Mouse (Mus musculus): ENCODE measurements around the gene Hdhd5. TPM values are rescaled to one million over a fixed set of nuclear protein-coding genes. Genes with fewer than 3 reads are reported as not detected.

The Hdhd5 gene
- polyA plus RNA-seq, 1 experiment from 2014 or later = 17.3 TPM

DNA sequence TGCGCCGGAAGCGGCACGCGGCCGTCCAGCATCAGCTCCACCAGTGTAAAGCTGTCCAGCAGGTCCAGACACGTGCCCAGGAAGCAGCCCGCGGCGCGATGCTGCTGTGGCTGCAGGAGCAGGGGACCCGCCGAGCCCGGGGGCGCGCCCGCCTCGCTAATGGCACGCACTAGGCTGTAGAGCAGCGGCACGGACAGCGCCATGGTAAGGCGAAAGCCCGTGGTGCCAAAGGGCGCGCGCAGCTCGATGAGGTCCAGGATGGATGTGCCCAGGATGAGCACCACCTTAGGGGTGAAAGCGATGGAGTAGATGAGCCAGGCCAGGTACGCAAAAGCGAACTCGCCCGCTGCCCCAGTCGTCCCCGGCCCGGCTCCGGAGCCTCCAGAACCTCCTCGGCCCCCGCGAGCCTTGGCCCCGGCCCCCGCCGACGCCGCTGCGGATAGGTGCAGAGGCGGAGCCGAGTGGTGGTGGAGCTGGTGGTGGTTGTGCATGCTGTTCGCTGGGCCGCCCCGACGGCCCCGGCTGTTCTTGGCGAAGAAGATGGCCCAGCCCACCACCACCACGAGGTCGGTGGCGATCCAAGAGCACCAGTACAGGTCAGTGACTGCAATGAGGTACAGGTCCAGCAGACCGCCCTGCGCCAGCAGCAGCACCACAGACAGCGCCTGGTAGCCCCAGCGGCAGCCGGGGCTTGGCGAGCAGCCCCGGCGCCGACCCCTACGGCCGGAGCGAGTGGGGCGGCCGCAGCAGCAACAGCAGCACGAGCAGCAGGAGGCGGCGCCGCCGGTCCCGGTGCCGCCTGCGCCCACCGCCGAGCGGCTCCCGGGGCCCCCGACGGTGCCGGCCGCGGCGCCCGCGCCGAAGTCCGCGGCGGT lies 38.4 kb downstream of the Hdhd5 start:
- WGBS = under 1% methylated on average over 78 of the region's 95 CpGs

DNA sequence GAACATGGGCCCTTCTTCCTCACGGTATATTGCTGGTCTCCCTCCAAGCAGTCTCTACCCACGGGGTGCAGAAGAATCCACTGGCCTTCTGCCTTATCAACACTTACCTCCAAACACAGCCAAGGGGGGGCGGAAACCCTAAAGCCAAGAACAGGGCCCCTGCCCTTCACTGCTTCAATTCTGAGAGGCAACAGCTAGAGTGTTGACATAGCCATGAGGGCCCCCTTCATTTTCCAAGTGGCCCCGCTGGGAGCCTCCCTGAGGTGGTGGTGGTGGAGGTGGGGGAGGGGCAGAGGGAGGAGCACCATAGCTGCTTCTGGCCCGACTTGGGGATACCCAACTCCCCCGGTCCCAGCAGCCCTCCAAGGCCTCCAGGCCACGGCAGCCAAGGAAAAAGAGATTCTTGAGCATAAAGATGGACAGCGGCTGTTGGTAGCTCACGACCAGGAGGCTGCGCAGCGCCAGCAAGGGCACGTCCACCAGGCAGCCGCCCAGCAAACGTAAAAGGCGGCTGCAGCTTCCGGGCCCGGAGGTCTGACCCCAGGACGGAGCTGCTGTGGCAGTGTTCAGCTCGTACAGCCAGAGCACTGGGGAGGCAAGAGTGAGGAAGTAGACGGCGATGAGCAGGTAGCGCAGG lies 39.1 kb downstream of the Hdhd5 start:
- Histone ChIP-seq H3K36me3 (no peaks in the 10 kb centered on the region), H3K4me1 (peaks cover 31% of the 10 kb centered on the region), H3K4me2 (peak overlapping the region; percentile 100), H3K9me3 (no peaks in the 10 kb centered on the region), H3K27me3 (peaks cover 45% of the 10 kb centered on the region), H3K27ac (no peak overlapping the region), H3K9ac (no peak overlapping the region), H3K4me3 (peak overlapping the region; percentile 64)
- ATAC-seq (ENCODE audit: borderline replicate concordance, extremely low read depth, low FRiP score, low TSS enrichment) = peak; percentile 60
- WGBS = 5% methylated on average over 22 of the region's 22 CpGs

More for the DNA sequence above, 38.4 kb downstream of the Hdhd5 start:
- no peaks in the 10 kb centered on the region for H3K9me3 ChIP-seq
- no peak overlapping the region for H3K27ac ChIP-seq
- ATAC-seq (ENCODE audit: borderline replicate concordance, extremely low read depth, low FRiP score, low TSS enrichment) = peak; percentile 35
- H3K9ac ChIP-seq = peak overlapping the region; percentile 48; the same call in 1 of the 2 replicates
- H3K27me3 ChIP-seq = peaks cover 45% of the 10 kb centered on the region
- H3K4me3 ChIP-seq = peak overlapping the region; percentile 64
- H3K36me3 ChIP-seq = no peaks in the 10 kb centered on the region
- peak overlapping the region; percentile 100 for H3K4me2 ChIP-seq
- H3K4me1 ChIP-seq = peaks cover 31% of the 10 kb centered on the region

DNA sequence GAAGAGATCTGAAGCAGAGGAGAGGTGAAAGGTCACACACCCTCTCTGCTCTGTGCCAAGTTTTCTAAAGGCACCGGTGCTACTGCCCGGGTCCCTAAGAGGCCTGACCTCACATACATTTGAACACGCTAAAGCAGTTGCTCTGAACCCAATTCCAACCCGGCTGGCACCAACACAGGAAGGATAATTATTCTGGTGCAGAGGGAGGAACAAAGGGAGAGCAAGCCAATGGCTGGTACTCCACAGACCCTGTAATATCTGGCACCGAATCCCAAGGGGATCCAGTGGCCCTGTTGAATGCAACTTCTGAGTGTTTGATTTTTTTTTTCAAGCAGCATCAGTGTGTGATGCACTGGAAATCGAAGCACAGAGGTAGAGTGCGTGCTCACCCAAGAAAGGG lies 40.1 kb downstream of the Hdhd5 start:
- H3K9ac ChIP-seq = no peak overlapping the region
- no peak overlapping the region for H3K4me3 ChIP-seq
- H3K4me2 ChIP-seq = peak overlapping the region; percentile 100; the same call in 1 of the 2 replicates
- WGBS = 42% methylated on average over 7 of the region's 7 CpGs
- H3K27ac ChIP-seq = no peak overlapping the region
- peaks cover 31% of the 10 kb centered on the region for H3K4me1 ChIP-seq
- peaks cover 45% of the 10 kb centered on the region for H3K27me3 ChIP-seq
- H3K9me3 ChIP-seq = no peaks in the 10 kb centered on the region
- ATAC-seq (ENCODE audit: borderline replicate concordance, extremely low read depth, low FRiP score, low TSS enrichment) = no peak
- no peaks in the 10 kb centered on the region for H3K36me3 ChIP-seq

DNA sequence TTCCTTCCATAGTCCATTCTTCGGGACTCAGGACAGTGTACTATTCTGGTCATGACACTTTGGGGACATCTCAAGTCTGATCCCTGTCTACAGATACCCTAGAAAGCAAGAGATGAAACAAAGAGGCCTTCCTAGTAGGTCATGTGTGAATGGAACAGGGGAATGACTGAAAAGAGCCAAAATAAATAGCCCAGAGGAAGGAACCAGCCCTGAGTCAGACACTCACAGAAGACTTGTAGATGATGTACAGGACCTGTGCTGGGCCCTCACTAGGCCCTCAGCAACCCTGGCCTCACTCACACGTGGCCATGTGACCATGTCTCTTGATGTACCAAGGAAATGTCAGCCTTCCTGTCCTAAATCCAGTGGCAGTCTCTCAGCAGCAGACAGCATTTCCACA lies 41.7 kb downstream of the Hdhd5 start:
- WGBS = 63% methylated on average over 2 of the region's 2 CpGs
- no peak overlapping the region for H3K4me3 ChIP-seq

DNA sequence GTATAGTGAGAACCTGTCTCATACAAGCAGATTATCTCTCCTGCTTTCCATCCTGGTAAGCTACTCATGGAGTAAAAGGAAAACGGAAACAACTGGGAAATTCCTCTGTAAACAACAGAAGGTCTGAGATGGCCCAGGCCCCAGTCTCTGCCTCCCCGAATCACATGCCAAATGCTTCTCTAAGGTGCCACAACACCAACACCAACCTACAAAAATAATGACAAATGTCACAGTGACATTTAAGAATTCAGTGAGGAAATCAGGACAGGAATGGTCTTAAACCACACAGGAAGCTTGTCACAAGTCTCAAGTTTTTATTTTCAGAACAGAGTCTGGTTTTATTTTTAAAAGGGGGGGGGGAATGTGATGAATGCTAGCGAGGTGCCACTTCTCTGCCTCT lies 42.5 kb downstream of the Hdhd5 start:
- 48% methylated on average over 3 of the region's 3 CpGs for WGBS
- no peaks in the 10 kb centered on the region for H3K9me3 ChIP-seq

More for the DNA sequence above, 41.7 kb downstream of the Hdhd5 start:
- Histone ChIP-seq H3K4me1 (peaks cover 30% of the 10 kb centered on the region), H3K27ac (no peak overlapping the region), H3K36me3 (no peaks in the 10 kb centered on the region), H3K27me3 (peaks cover 37% of the 10 kb centered on the region), H3K9ac (no peak overlapping the region), H3K4me2 (no peak overlapping the region), H3K9me3 (no peaks in the 10 kb centered on the region)
- no peak for ATAC-seq (ENCODE audit: borderline replicate concordance, extremely low read depth, low FRiP score, low TSS enrichment)

DNA sequence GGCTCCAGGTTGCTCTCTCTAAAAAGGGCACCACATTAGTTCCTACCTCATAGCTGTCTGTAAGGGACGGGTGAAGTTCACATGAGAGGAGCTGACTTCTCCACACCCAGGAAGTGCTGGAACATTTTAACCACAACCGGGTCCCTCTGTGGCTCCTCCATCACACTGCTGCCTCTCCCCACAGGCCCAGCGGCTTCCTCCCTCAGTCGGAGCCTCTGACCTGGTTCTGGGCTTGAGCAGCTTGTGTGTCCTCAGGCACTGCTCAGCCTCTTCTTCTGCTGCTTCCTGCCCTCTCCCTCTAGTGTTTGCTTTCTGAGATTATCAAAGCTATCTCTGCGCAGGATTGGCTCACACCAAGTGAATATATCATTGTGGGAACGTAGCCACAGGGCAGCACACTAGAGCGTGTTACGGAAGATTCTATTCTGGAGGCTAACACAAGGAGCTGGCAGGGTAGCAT lies 45.0 kb downstream of the Hdhd5 start:
- ATAC-seq (ENCODE audit: borderline replicate concordance, extremely low read depth, low FRiP score, low TSS enrichment) = no peak
- WGBS = 34% methylated on average over 8 of the region's 8 CpGs

More for the DNA sequence above, 42.5 kb downstream of the Hdhd5 start:
- Histone ChIP-seq H3K4me3 (no peak overlapping the region), H3K4me1 (peaks cover 23% of the 10 kb centered on the region), H3K9ac (no peak overlapping the region), H3K27ac (no peak overlapping the region), H3K4me2 (no peak overlapping the region), H3K36me3 (no peaks in the 10 kb centered on the region), H3K27me3 (peaks cover 29% of the 10 kb centered on the region)
- ATAC-seq (ENCODE audit: borderline replicate concordance, extremely low read depth, low FRiP score, low TSS enrichment) = no peak

DNA sequence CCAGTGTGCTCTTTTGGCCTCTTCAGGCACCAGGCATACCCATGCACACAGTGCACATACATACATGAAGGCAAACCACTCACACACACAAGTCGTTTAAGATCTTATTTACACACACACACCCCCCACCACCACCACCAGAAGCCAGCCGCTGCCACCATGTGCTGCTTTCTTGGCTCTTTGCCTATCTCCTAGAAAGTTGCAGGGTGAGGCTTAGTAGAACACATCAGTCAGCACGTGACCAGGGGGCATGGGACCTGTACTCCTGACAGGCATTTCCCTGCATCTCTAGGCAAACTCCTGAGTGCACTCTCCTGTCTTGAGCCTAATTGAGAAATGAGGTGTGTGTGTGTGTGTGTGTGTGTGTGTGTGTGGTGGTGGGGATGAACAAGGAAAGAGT lies 46.1 kb downstream of the Hdhd5 start:
- no peak overlapping the region for H3K4me3 ChIP-seq
- ATAC-seq (ENCODE audit: borderline replicate concordance, extremely low read depth, low FRiP score, low TSS enrichment) = no peak
- peaks cover 8% of the 10 kb centered on the region for H3K4me1 ChIP-seq
- H3K9me3 ChIP-seq = no peaks in the 10 kb centered on the region
- no peak overlapping the region for H3K4me2 ChIP-seq
- WGBS = 45% methylated on average over 3 of the region's 3 CpGs
- peaks cover 5% of the 10 kb centered on the region; the same call in 1 of the 2 replicates for H3K36me3 ChIP-seq
- H3K27me3 ChIP-seq = no peaks in the 10 kb centered on the region
- H3K27ac ChIP-seq = no peak overlapping the region
- H3K9ac ChIP-seq = no peak overlapping the region

More for the DNA sequence above, 45.0 kb downstream of the Hdhd5 start:
- no peak overlapping the region for H3K4me3 ChIP-seq
- H3K36me3 ChIP-seq = peaks cover 3% of the 10 kb centered on the region; the same call in 1 of the 2 replicates
- H3K27ac ChIP-seq = no peak overlapping the region
- H3K9me3 ChIP-seq = no peaks in the 10 kb centered on the region
- H3K4me1 ChIP-seq = peaks cover 8% of the 10 kb centered on the region
- H3K9ac ChIP-seq = no peak overlapping the region
- no peak overlapping the region for H3K4me2 ChIP-seq
- H3K27me3 ChIP-seq = peaks cover 4% of the 10 kb centered on the region; the same call in 1 of the 2 replicates

GRCm38 (mm10) chr6:120483211-120483626 lies 47.9 kb downstream of the Hdhd5 start:
- H3K9me3 ChIP-seq = no peaks in the 10 kb centered on the region
- WGBS = 22% methylated on average over 8 of the region's 8 CpGs
- no peak overlapping the region for H3K9ac ChIP-seq
- H3K27me3 ChIP-seq = no peaks in the 10 kb centered on the region
- H3K4me2 ChIP-seq = peak overlapping the region; percentile 36; the same call in 1 of the 2 replicates
- no peak overlapping the region for H3K27ac ChIP-seq
- peaks cover 8% of the 10 kb centered on the region for H3K4me1 ChIP-seq
- no peak overlapping the region for H3K4me3 ChIP-seq
- peak; percentile 38 for ATAC-seq (ENCODE audit: borderline replicate concordance, extremely low read depth, low FRiP score, low TSS enrichment)
- peaks cover 5% of the 10 kb centered on the region; the same call in 1 of the 2 replicates for H3K36me3 ChIP-seq

DNA sequence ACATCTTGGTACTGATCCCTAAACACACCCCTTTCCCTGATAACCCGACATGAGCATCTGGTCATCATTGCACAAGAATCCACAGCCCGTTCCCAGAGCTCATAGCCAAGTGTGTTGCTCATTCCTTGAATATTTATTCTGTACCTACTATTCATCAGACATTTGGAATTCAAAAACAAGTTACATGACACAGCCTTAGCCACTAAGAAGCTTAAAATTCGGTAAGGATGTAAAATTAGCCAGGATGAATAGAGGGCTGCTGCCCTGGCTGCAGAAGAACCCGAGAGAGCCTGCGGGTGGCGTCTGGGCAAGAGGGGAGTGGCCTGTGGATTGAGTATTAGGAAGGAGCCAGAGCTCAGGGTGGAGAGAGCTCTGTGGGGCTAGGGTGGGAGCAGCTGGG lies 48.4 kb downstream of the Hdhd5 start:
- Histone ChIP-seq H3K4me1 (peaks cover 8% of the 10 kb centered on the region), H3K27ac (no peak overlapping the region), H3K9me3 (no peaks in the 10 kb centered on the region), H3K9ac (no peak overlapping the region), H3K4me2 (no peak overlapping the region; the same call in 1 of the 2 replicates), H3K4me3 (no peak overlapping the region), H3K36me3 (peaks cover 5% of the 10 kb centered on the region; the same call in 1 of the 2 replicates), H3K27me3 (no peaks in the 10 kb centered on the region)
- 29% methylated on average over 6 of the region's 6 CpGs for WGBS
- ATAC-seq (ENCODE audit: borderline replicate concordance, extremely low read depth, low FRiP score, low TSS enrichment) = no peak

GRCm38 (mm10) chr6:120482021-120482420 lies 49.1 kb downstream of the Hdhd5 start:
- no peak for ATAC-seq (ENCODE audit: borderline replicate concordance, extremely low read depth, low FRiP score, low TSS enrichment)
- H3K4me1 ChIP-seq = peaks cover 8% of the 10 kb centered on the region
- no peaks in the 10 kb centered on the region for H3K27me3 ChIP-seq
- no peak overlapping the region for H3K27ac ChIP-seq
- H3K4me2 ChIP-seq = no peak overlapping the region
- no peaks in the 10 kb centered on the region for H3K9me3 ChIP-seq
- H3K4me3 ChIP-seq = no peak overlapping the region
- 78% methylated on average over 14 of the region's 14 CpGs for WGBS
- peaks cover 5% of the 10 kb centered on the region; the same call in 1 of the 2 replicates for H3K36me3 ChIP-seq
- no peak overlapping the region for H3K9ac ChIP-seq

DNA sequence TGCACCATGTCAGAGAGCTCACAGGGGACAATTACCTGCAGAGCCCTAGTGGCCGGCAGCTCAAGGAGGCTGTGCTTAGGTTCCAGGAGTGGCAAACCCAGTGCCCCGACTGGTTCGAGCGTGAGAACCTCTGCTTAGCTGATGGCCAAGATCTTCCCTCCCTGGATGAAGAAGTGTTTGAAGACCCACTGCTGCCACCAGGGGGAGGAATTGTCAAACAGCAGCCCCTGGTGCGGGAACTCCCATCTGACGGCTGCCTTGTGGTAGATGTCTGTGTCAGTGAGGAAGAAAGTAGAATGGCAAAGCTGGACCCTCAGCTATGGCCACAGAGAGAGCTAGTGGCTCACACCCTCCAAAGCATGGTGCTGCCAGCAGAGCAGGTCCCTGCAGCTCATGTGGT lies 49.6 kb downstream of the Hdhd5 start:
- Histone ChIP-seq H3K4me2 (no peak overlapping the region), H3K9me3 (no peaks in the 10 kb centered on the region), H3K27me3 (no peaks in the 10 kb centered on the region), H3K4me3 (no peak overlapping the region), H3K27ac (no peak overlapping the region), H3K4me1 (peaks cover 8% of the 10 kb centered on the region), H3K9ac (no peak overlapping the region), H3K36me3 (peaks cover 5% of the 10 kb centered on the region; the same call in 1 of the 2 replicates)
- ATAC-seq (ENCODE audit: borderline replicate concordance, extremely low read depth, low FRiP score, low TSS enrichment) = no peak
- 87% methylated on average over 6 of the region's 6 CpGs for WGBS

DNA sequence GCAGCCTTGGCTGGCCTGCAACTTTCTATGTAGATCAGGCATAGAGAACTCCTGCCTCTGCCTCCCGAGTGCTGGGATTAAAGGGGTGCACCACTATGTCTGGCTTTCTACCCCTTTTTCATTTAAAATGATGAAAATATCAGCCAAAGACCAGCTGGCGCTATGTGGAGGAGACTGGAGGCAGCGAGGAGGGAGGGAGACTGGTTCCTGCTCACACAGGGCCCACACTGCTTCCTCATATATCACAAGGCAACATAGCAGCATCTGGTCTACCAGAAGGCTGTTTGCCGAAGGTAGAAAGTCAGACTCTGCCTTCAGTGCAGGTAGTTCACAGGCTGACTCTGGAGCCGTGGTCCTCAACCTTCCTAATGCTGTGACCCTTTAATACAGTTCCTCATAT lies 50.8 kb downstream of the Hdhd5 start:
- H3K4me1 ChIP-seq = peaks cover 8% of the 10 kb centered on the region
- no peak overlapping the region for H3K9ac ChIP-seq
- no peak overlapping the region for H3K4me3 ChIP-seq
- no peaks in the 10 kb centered on the region for H3K27me3 ChIP-seq
- no peak for ATAC-seq (ENCODE audit: borderline replicate concordance, extremely low read depth, low FRiP score, low TSS enrichment)
- no peak overlapping the region for H3K27ac ChIP-seq
- no peak overlapping the region for H3K4me2 ChIP-seq
- no peaks in the 10 kb centered on the region for H3K9me3 ChIP-seq
- peaks cover 5% of the 10 kb centered on the region; the same call in 1 of the 2 replicates for H3K36me3 ChIP-seq
- WGBS = 91% methylated on average over 5 of the region's 5 CpGs

All from lung, embryonic 15.5 days (tissue).